Mouse (Mus musculus): ENCODE data around the gene Olfr156. TPM values are rescaled to one million over a fixed set of nuclear protein-coding genes. Genes with fewer than 3 reads are reported as not detected.

Gene Olfr156
- polyA plus RNA-seq, 1 experiment from 2014 or later = not detected

- Histone ChIP-seq H3K27ac (ENCODE audit: low read length) (no peak overlapping the region), H3K4me3 (ENCODE audit: low read depth, low read length) (no peak overlapping the region), H3K4me1 (ENCODE audit: control insufficient read depth, insufficient read depth, low read length) (no peaks in the 10 kb centered on the region), H3K4me2 (replicated peaks; ENCODE audit: low read depth, low read length) (no peak overlapping the region), H3K27me3 (ENCODE audit: control insufficient read depth, insufficient read depth, low read length) (no peaks in the 10 kb centered on the region), H3K9ac (replicated peaks; ENCODE audit: low read depth, low read length) (no peak overlapping the region), H3K36me3 (ENCODE audit: control insufficient read depth, insufficient read depth, low read length) (no peaks in the 10 kb centered on the region), H3K9me3 (ENCODE audit: control insufficient read depth, low read depth, low read length) (no peaks in the 10 kb centered on the region)
- ATAC-seq (ENCODE audit: insufficient number of reproducible peaks, insufficient read depth, low FRiP score, low read depth) = no peak
- 53% methylated on average over 2 of the region's 2 CpGs for WGBS
Measured at GRCm38 (mm10) chr4:43772304-43772703, 51.4 kb downstream of the Olfr156 start.

GRCm38 (mm10) chr4:43771626-43772025 lies 52.1 kb downstream of the Olfr156 start:
- WGBS = 55% methylated on average over 6 of the region's 6 CpGs
- H3K36me3 ChIP-seq (ENCODE audit: control insufficient read depth, insufficient read depth, low read length) = no peaks in the 10 kb centered on the region
- H3K27ac ChIP-seq (ENCODE audit: low read length) = no peak overlapping the region
- no peak overlapping the region for H3K4me3 ChIP-seq (ENCODE audit: low read depth, low read length)
- no peaks in the 10 kb centered on the region for H3K4me1 ChIP-seq (ENCODE audit: control insufficient read depth, insufficient read depth, low read length)
- H3K4me2 ChIP-seq (replicated peaks; ENCODE audit: low read depth, low read length) = no peak overlapping the region
- no peaks in the 10 kb centered on the region for H3K9me3 ChIP-seq (ENCODE audit: control insufficient read depth, low read depth, low read length)
- no peak overlapping the region for H3K9ac ChIP-seq (replicated peaks; ENCODE audit: low read depth, low read length)
- no peaks in the 10 kb centered on the region for H3K27me3 ChIP-seq (ENCODE audit: control insufficient read depth, insufficient read depth, low read length)
- ATAC-seq (ENCODE audit: insufficient number of reproducible peaks, insufficient read depth, low FRiP score, low read depth) = no peak

- Histone ChIP-seq H3K9me3 (ENCODE audit: control insufficient read depth, low read depth, low read length) (no peaks in the 10 kb centered on the region), H3K27me3 (ENCODE audit: control insufficient read depth, insufficient read depth, low read length) (no peaks in the 10 kb centered on the region), H3K4me3 (ENCODE audit: low read depth, low read length) (no peak within 1 kb of the TSS), H3K27ac (ENCODE audit: low read length) (no peak within 1 kb of the TSS), H3K4me2 (replicated peaks; ENCODE audit: low read depth, low read length) (no peak within 1 kb of the TSS), H3K4me1 (ENCODE audit: control insufficient read depth, insufficient read depth, low read length) (no peaks in the 10 kb centered on the region), H3K9ac (replicated peaks; ENCODE audit: low read depth, low read length) (no peak within 1 kb of the TSS), H3K36me3 (ENCODE audit: control insufficient read depth, insufficient read depth, low read length) (no peaks in the 10 kb centered on the region)
- 81% methylated on average over 6 of the region's 6 CpGs for WGBS
- ATAC-seq (ENCODE audit: insufficient number of reproducible peaks, insufficient read depth, low FRiP score, low read depth) = no peak
Measured at GRCm38 (mm10) chr4:43770909-43771308, 52.8 kb downstream of the Olfr156 start, which contains the start of gene Olfr159. Gene Olfr159 (minus strand): TSS chr4:43771009.

Other genes with a start within 250 kb of the Olfr156 start
- 41.0 and 44.5 TPM in 2 replicates for gene Rgp1, start 245.2 kb downstream of the Olfr156 start, polyA plus RNA-seq (2014; fragmentation: Nextera tagmentation; extraction: Ambion mirVana)
- 13.8 and 14.4 TPM in 2 replicates for gene Gba2, start 245.0 kb downstream of the Olfr156 start, polyA plus RNA-seq (2014; fragmentation: Nextera tagmentation; extraction: Ambion mirVana)
- 0.91 and 1.0 TPM in 2 replicates for gene Msmp, start 239.4 kb downstream of the Olfr156 start, polyA plus RNA-seq (2014; fragmentation: Nextera tagmentation; extraction: Ambion mirVana)
- 13.3 and 17.3 TPM in 2 replicates for gene Npr2, start 192.0 kb downstream of the Olfr156 start, polyA plus RNA-seq (2014; fragmentation: Nextera tagmentation; extraction: Ambion mirVana)
- 0.70 and 1.7 TPM in 2 replicates for gene Spag8, start 170.3 kb downstream of the Olfr156 start, polyA plus RNA-seq (2014; fragmentation: Nextera tagmentation; extraction: Ambion mirVana)
- gene Hint2, start 167.4 kb downstream of the Olfr156 start, polyA plus RNA-seq (2014; fragmentation: Nextera tagmentation; extraction: Ambion mirVana) = 103 and 112 TPM in 2 replicates
- 4.5 and 5.6 TPM in 2 replicates for gene Tmem8b, start 154.9 kb downstream of the Olfr156 start, polyA plus RNA-seq (2014; fragmentation: Nextera tagmentation; extraction: Ambion mirVana)
- gene Fam221b, start 154.8 kb downstream of the Olfr156 start, polyA plus RNA-seq (2014; fragmentation: Nextera tagmentation; extraction: Ambion mirVana) = 3.7 and 4.2 TPM in 2 replicates
- not detected in 2 replicates for gene Olfr70, start 123.1 kb downstream of the Olfr156 start, polyA plus RNA-seq (2014; fragmentation: Nextera tagmentation; extraction: Ambion mirVana)
- gene Olfr71, start 113.6 kb downstream of the Olfr156 start, polyA plus RNA-seq (2014; fragmentation: Nextera tagmentation; extraction: Ambion mirVana) = 0.09 TPM in 1 of 2 replicates, not detected in the other
- gene Hrct1, start 96.7 kb downstream of the Olfr156 start, polyA plus RNA-seq (2014; fragmentation: Nextera tagmentation; extraction: Ambion mirVana) = 0.46 and 0.78 TPM in 2 replicates
- gene Spaar, start 93.9 kb downstream of the Olfr156 start, polyA plus RNA-seq (2014; fragmentation: Nextera tagmentation; extraction: Ambion mirVana) = 0.10 TPM in 1 of 2 replicates, not detected in the other
- gene Olfr159, start 52.9 kb downstream of the Olfr156 start, polyA plus RNA-seq (2014; fragmentation: Nextera tagmentation; extraction: Ambion mirVana) = not detected in 2 replicates
- not detected in 2 replicates for gene Olfr157, start 16.3 kb upstream of the Olfr156 start, polyA plus RNA-seq (2014; fragmentation: Nextera tagmentation; extraction: Ambion mirVana)
- not detected in 2 replicates for gene Olfr155, start 27.7 kb upstream of the Olfr156 start, polyA plus RNA-seq (2014; fragmentation: Nextera tagmentation; extraction: Ambion mirVana)
- 36.0 and 38.8 TPM in 2 replicates for gene Reck, start 51.6 kb upstream of the Olfr156 start, polyA plus RNA-seq (2014; fragmentation: Nextera tagmentation; extraction: Ambion mirVana)
- 117 and 121 TPM in 2 replicates for gene Glipr2, start 133.5 kb upstream of the Olfr156 start, polyA plus RNA-seq (2014; fragmentation: Nextera tagmentation; extraction: Ambion mirVana)
- not detected in 2 replicates for gene Ccin, start 159.6 kb upstream of the Olfr156 start, polyA plus RNA-seq (2014; fragmentation: Nextera tagmentation; extraction: Ambion mirVana)
- gene Clta, start 180.6 kb upstream of the Olfr156 start, polyA plus RNA-seq (2014; fragmentation: Nextera tagmentation; extraction: Ambion mirVana) = 234 and 237 TPM in 2 replicates